Mouse (Mus musculus): ENCODE data around the gene Tpd52l2. TPM values are rescaled to one million over a fixed set of nuclear protein-coding genes. Genes with fewer than 3 reads are reported as not detected.

Gene Tpd52l2
- total RNA-seq (2014; fragmentation: Nextera tagmentation) (65.2 and 70.9 TPM in 2 replicates), total RNA-seq (2017) (106 and 151 TPM in 2 replicates)

DNA sequence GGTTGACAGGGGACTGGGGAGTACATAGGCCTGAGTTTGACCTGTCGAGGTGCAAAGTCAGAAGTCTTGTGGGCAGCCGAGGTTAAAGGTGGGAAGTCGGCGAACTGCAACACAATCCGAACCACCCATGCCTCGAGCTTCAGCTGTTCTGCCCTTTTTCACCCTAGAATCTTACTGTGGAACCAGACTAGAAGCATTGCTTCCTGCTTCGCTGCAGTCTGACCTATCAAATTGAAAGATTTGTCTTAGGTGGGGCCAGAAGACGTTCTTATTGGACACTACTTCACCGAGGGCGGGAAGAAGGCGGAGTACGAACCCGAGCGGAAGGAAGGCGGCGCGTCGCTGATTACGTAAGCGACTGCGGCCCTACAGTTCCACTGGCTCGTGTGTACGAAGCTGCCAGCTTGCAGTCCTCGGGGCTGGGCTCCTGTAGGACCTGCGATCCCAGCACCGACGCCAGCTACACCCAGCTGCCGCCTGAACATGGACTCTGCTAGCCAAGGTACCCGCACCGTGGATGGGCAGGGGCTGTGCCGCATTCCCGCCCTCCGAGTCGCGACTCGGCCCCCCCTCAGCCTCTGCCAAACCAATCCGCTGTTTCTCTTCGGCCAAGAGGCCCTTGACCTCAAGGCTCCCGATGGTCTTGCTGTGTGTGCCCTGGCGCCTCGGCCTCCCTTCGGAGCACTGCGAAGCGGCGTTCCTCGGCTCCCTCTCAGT lies at the start of gene Tpd52l2:
Gene Tpd52l2, plus strand, starts transcription at position 312 of the 717 bp plus-strand sequence.
- ATAC-seq (replicated peaks; ENCODE audit: low FRiP score, low TSS enrichment, poor library complexity, severe bottlenecking), result peak; percentile 89

DNA sequence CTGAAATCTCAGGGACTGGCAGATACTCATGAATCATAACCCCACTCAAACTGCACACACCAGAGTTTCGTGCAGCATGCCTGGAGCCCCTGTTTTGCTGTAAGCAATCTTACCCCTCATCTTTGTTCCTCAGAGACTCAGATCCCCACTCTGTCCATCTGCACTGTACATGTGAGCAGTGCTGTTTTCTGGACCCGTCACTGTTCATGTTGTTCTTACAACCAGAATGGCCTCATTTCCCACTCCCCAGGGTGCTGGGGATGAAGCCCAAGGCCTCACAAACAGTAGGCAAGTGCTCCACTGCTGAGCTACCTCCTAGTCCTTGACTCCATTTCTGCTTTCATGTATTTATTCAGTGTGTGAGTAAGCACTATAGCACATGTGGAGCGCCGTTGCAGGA lies 44.8 kb upstream of the Tpd52l2 start:
- no peak for ATAC-seq (replicated peaks; ENCODE audit: low FRiP score, low TSS enrichment, poor library complexity, severe bottlenecking)

- ATAC-seq (replicated peaks; ENCODE audit: low FRiP score, low TSS enrichment, poor library complexity, severe bottlenecking), result no peak
Measured at GRCm38 (mm10) chr2:181453274-181453673, 43.7 kb upstream of the Tpd52l2 start.

DNA sequence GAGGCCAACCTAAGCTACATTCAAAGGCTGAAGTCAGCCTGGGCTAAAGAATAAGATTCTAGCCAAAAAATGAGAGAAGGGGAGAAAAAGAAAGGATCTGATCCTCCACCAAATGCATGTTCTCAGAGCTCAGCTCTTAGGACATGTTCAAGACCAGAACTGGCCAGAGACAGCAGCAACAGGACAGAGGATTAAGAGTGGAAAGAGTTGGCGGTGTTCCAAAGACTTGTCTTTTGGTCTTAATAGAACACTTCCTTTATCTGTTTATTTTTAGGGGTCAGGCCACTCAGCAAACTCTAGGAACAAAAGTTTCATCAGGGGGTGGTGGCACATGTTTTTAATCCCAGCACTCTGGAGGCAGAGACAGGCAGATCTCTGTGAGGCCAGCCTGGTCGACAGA lies 41.0 kb upstream of the Tpd52l2 start:
- ATAC-seq (replicated peaks; ENCODE audit: low FRiP score, low TSS enrichment, poor library complexity, severe bottlenecking), result no peak

GRCm38 (mm10) chr2:181457831-181458230 lies 39.1 kb upstream of the Tpd52l2 start:
- no peak for ATAC-seq (replicated peaks; ENCODE audit: low FRiP score, low TSS enrichment, poor library complexity, severe bottlenecking)

DNA sequence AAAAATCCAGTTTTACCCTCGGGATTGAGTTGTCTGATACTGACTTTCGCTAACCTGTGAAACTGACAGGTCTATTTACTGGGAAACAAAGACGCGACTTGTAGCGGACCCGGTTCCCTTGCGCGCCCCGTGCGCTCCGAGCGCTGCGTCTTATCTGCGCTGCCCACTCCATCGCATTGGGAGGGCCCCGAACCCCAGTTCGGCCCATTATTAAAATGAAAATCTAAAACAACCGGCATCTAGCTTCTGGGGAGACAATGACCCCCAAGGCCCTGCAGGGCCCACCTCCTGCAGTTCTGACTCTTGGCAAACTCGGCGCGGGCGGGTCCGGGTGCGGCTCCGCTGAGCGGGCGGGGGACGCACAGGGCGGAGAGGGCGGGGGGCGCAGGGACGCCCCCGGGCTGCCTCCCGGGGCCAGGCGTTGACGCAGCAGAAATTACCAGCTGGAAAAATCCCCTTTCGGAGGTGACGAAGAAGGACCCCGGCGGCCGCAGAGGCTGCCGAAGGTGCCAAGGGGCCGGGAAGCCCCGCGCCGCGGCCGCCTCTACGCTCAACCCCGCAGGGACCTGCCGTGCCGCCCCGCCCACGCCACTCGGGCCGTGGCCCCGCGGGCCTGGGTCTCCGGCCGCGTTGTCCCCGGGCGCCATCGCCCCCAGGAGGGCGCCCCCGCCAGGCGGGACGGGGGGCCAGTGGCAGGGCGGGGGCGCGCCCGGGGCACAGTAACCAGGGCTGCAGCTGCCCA lies 38.4 kb upstream of the Tpd52l2 start:
- no peak for ATAC-seq (replicated peaks; ENCODE audit: low FRiP score, low TSS enrichment, poor library complexity, severe bottlenecking)

DNA sequence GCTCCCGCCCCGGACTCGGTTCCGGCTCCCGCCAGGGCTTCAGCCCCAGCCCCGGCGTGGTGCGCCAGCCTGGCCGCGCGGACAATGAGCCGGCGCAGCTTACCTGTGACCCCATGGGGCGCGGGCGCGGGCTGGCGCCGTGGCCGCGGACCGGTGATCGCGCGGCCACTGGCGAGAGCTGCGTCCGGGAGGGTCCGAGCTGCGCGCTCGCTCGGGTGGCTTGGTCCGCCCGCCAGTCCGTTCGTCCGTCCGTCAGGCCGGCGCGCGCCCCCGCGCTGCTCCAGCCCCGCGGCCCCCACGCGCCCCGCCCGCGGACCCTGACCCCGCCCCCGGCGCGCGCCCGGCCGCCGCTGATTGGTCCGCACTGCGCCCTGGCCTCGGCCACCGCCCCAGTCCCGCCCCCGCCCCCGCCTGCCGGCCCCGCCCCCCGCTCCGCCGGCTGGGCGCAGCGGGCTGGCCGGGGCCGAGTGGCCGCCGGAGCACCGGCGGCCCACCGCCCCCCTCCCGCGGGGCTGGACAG lies 37.7 kb upstream of the Tpd52l2 start, which contains the start of gene Zbtb46:
Gene Zbtb46, minus strand, starts transcription at position 274 of the 520 bp plus-strand sequence.
- no peak for ATAC-seq (replicated peaks; ENCODE audit: low FRiP score, low TSS enrichment, poor library complexity, severe bottlenecking)

GRCm38 (mm10) chr2:181459673-181460621 lies 37.0 kb upstream of the Tpd52l2 start:
- ATAC-seq (replicated peaks; ENCODE audit: low FRiP score, low TSS enrichment, poor library complexity, severe bottlenecking), result peak; percentile 76

DNA sequence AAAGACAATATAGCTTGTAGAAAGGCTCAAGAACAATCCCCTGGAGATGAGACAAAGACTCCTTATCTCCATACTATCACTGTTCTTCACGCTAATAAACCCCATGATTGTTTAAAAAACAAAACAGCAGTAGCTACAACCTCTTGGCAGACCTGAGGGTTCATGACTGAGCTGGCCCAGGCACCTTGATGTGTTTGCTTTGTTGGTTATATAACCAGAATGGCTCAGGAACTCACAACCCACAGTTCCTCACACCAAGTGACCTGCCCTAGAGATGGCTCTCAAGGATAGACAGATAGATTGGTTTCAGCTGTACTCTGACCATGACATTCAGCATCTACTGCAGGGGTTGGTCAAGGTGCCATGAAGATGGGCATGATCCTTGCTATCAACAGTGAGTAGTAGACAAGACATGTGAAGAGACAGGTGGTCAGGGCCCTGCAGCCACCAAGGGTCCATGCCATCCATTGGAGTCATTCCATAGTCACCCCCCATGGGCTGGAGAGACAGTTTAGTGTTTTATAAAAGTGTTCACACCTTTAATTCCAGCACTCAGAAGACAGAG lies 35.3 kb upstream of the Tpd52l2 start:
- no peak for ATAC-seq (replicated peaks; ENCODE audit: low FRiP score, low TSS enrichment, poor library complexity, severe bottlenecking)

DNA sequence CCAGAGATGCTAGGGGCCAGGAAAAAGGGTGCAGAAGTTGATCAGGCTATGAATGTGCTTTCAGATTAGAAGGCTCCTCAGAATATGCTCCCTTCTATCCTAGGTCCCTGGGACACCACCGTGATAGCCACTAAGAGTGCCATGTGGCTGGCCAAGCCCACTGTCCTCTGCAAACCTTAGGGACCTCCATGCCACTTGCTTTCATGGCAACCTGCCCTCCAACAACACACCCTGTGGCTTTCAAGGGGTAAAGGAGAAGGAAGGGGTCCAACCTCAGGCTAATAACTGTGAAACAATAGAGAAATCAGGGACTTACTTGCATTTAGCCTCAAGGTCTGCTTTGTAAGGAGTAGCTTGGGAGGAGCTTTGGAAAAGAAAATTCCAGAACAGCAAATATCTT lies 34.3 kb upstream of the Tpd52l2 start:
- ATAC-seq (replicated peaks; ENCODE audit: low FRiP score, low TSS enrichment, poor library complexity, severe bottlenecking), result no peak

- peak; percentile 66 for ATAC-seq (replicated peaks; ENCODE audit: low FRiP score, low TSS enrichment, poor library complexity, severe bottlenecking)
Measured at GRCm38 (mm10) chr2:181463008-181463738, 33.8 kb upstream of the Tpd52l2 start.

GRCm38 (mm10) chr2:181465423-181465822 lies 31.5 kb upstream of the Tpd52l2 start:
- ATAC-seq (replicated peaks; ENCODE audit: low FRiP score, low TSS enrichment, poor library complexity, severe bottlenecking), result no peak

- no peak for ATAC-seq (replicated peaks; ENCODE audit: low FRiP score, low TSS enrichment, poor library complexity, severe bottlenecking)
Measured at GRCm38 (mm10) chr2:181470285-181470684, 26.7 kb upstream of the Tpd52l2 start.

DNA sequence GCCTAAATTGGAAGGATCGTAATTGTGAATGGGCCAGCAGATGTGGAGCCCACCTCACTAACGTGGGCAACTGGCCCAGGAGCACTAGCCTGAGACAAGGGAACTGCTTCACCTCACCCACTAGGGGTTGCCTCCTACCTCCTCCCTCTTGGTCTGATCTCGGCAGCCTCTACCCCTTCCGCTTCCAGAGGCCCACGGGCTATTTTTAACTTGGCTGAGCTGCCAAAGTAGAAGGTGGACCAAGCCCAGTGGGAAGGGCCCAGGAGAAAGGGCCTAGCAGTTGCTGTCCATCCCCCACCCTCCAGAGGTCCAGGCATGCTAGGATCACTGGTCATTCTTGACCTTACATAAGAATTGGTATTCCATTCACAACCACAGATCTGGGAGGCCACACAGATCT lies 25.7 kb upstream of the Tpd52l2 start:
- ATAC-seq (replicated peaks; ENCODE audit: low FRiP score, low TSS enrichment, poor library complexity, severe bottlenecking), result peak; percentile 42; the same call in 1 of the 2 replicates

DNA sequence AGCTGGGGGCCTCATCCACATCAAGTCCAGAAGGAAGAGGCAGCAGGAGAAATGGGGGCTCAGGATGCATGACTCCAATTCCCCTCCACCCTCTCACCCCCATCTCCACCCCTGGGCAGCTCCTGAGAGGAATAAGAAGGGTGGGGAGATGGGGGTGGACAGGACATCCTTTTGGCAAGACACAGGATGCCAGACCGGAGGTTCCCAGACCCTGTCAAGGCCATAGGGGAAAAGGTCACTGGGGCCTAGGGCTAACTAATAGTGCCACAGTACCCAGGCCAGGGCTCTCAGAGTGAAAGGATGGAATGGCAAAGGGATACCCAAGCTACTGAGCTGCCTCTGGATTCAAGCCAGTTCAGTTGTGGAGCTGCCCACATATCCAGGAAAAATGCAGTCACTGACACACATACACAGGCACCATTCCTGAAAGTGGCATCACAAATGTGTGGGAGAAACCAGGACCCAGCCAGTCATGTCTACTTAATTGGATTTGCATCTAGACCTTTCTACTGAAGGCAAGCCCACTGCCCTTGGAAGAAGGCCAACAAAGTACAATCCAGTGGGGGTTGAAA lies 24.6 kb upstream of the Tpd52l2 start:
- ATAC-seq (replicated peaks; ENCODE audit: low FRiP score, low TSS enrichment, poor library complexity, severe bottlenecking), result no peak

- ATAC-seq (replicated peaks; ENCODE audit: low FRiP score, low TSS enrichment, poor library complexity, severe bottlenecking), result no peak
Measured at GRCm38 (mm10) chr2:181483120-181483519, 13.8 kb upstream of the Tpd52l2 start.

GRCm38 (mm10) chr2:181483562-181484318 lies 13.2 kb upstream of the Tpd52l2 start:
- ATAC-seq (replicated peaks; ENCODE audit: low FRiP score, low TSS enrichment, poor library complexity, severe bottlenecking), result peak; percentile 80
